Mouse (Mus musculus) T-helper 2 cell (primary cell): ENCODE measurements around the gene Myo16.

Experiments
- in situ Hi-C: fragments of 300-600 bp; cut with MboI, MseI; formaldehyde crosslinking; loops from one replicate; pipeline ENCODE4 v1.15.1; 2025; ENCODE audit warnings: high pct_unique_total_duplicates

Myo16 gene

DNA sequence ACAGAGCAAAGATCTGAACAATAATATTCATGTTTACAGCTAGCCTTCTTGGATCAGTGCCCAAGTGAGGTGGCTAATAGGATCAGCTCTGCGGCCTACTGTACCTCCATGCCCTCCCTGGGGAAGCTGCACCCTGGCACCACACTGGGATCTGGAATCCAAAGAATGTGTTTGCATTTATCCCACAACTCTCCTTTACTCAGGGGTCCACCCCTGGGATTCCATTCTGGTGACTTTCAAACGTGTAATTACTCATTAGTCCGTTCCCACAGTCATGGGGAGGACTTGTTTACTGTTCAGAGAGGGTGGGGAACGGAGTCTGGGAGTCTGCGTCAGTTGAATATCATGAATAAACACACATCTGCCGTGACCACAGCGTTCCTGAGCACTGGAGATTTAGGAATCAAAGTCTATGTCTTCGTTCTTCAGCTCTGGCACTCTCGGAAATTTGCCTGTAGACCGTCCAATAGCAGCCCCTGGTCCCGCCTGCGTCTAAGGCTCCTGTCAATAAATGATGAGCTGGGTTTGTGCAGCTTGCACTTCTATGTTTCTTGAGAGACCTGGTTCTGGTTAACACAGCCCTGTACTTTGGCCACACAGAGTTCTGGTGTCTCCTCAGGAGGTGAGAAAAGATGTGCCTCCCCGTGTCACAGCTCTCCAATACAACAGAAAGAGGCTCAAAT is 511.3 kb downstream of the Myo16 start:
- in situ Hi-C loops: no loop called here

DNA sequence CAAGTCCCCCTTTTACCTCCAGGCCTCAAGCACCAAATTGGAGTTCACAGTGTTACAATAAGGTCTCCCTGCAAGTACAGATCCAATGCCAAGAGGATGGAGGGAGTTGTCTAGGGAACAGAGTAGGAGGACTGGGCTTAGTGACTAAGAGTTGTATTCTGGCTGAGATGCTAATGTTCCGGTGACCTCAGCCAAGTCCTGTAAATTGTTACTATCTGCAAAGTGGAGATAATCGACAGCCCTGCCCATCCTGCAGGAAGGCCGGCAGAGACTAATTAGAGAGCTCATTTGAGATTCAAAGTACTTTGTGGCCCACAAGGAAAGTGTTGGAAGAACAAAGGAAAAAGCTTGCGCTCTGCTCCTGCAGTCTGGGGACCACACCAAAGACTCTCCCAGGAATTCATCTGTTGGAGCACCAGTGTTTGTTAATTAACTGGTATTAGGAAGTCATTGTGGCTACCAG is 512.1 kb downstream of the Myo16 start:
- in situ Hi-C loops: no loop called here

DNA sequence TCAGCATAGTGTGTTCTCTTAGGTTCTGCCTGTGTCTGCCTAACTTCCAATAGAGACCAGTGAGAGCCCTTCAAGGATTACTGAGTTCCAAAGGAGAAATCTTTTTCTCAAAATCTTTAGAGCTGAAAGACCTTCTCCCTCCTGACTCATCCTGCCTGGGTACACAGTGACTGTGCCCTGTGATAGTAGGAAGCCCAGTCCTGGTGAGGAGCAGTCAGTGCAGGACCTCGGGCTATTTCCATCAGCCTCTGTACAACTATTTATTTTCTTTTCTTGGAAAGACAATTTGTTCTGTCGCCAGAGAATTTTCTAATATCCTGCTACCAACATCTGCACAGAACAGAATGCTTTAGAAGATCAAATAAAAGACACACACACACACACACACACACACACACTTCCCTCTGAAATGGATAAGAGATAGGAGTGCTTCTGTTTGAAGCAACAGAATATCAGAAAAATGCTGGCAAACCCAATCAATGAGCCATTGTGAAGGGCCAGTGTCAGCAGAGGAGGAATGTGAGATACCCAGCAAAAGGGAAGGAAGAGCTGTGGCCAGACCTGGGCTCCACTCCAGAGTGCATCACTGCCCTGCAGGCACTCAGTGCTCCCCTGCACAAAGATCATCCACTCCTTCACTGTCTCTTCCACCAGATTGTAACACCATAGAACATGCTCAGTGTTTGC is 518.3 kb downstream of the Myo16 start:
- in situ Hi-C loops: no loop called here

DNA sequence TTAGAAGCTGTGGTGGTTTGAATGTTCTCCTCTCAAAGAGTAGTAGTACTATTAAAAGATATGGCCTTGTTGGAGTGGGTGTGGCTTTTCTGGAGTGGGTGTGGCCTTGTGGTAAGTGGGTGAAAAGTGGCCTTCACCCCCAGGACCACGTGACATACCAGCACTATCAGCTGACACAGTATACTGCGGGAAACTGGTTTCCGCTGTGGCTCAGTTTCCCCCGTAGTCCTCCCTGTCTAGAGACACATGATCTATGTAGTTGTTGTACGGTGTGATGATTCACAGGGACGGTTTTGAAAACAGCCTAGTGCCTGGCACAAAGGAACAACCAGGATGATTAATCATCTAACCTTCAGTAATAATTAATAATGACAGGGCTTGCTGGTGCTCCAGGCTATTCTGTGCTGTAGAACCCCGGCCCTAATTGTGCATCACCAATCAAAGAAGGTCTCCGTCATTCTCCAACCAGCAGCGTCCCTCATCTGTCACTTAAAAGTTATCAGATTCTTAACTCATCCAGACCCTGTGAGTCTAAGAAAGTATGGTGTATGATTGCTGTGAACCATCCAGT is 524.2 kb downstream of the Myo16 start:
- in situ Hi-C loops: no loop called here

DNA sequence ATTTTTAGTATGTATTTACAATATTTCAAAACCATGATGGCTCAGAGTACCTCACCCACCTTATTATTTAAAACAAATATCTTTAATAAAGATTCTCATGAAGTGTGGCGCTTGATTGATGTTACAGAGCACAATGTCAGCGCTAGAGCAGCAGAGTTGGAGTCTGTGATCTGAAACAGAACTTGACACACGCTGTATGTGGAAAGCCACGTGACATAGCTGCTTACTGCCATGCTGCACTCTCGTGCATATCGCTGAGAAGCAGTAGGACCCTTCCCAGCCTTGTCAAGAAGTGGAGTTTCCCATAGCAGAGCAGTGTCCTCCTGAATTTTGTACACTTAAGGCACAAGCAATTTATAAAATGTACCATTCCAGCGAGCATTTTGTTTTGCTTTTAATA is 528.2 kb downstream of the Myo16 start:
- in situ Hi-C loops: no loop called here

DNA sequence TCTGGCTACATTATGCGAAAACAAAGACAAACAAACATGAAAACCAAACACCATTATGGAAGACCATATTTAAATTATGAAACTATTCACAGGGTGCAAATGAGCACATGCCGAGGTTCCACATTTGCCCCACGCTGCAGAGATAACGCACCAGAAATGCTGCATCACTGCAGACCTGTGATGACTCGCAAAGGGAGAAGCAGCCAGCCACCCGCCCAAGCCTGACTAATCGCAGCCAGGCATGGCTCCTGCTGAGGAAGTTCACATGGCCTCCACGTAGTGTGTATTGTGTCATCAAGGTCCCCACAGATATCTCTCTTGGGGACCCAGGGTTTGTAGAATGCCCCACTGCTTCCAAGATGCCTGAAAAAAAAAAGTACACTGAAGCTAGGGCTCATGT is 529.4 kb downstream of the Myo16 start:
- in situ Hi-C loops: no loop called here
